Comparison of ENCODE assay signal across 9 mouse cellular contexts in genomic region chr15:79545496-79545895, GRCm38 (mm10). TPM values are rescaled to one million over a fixed set of nuclear protein-coding genes. Genes with fewer than 3 reads are reported as not detected.
DNase-seq lines count a peak whose midpoint lies in the region; ATAC-seq and TF ChIP-seq lines count a peak whose summit lies in the region.
"Had no signal": no experiment of that assay in that cellular context is flagged by ENCODE, and none has a peak within 500 bp of the region (broad histone marks: within the 10 kb centered on the region; RNA-seq: fewer than 3 reads in every experiment).

No protein-coding gene starts in this region.

- H3K9ac ChIP-seq in heart, embryonic 12.5 days, result peak overlapping the region; percentile 98
- H3K9ac ChIP-seq in forebrain, embryonic 15.5 days (replicated peaks), result peak overlapping the region; percentile 92
- peak overlapping the region; percentile 98 for H3K9ac ChIP-seq in liver, embryonic 16.5 days (ENCODE audit: low read depth, low read length)

- H3K4me3 ChIP-seq in heart, embryonic 12.5 days, result peak overlapping the region; percentile 91
- H3K4me3 ChIP-seq in E14TG2a.4 (replicated peaks; ENCODE audit: low read length), result peak overlapping the region; percentile 98
- H3K4me3 ChIP-seq in forebrain, embryonic 15.5 days, result peak overlapping the region; percentile 89
- H3K4me3 ChIP-seq in liver, embryonic 16.5 days (ENCODE audit: low read depth, low read length), result peak overlapping the region; percentile 92

- H3K9me3 ChIP-seq in heart, embryonic 12.5 days (replicated peaks), result no peaks in the 10 kb centered on the region
- H3K9me3 ChIP-seq in E14TG2a.4 (ENCODE audit: low read length), result no peaks in the 10 kb centered on the region
- no peaks in the 10 kb centered on the region for H3K9me3 ChIP-seq in forebrain, embryonic 15.5 days
- no peaks in the 10 kb centered on the region for H3K9me3 ChIP-seq in liver, embryonic 16.5 days (replicated peaks; ENCODE audit: control insufficient read depth, low read length)

- 0 out of 2 replicates have a peak, but pooled peaks cover 5% of the 10 kb centered on the region for H3K27me3 ChIP-seq in heart, embryonic 12.5 days (replicated peaks)
- no peaks in the 10 kb centered on the region for H3K27me3 ChIP-seq in E14TG2a.4 (ENCODE audit: insufficient read depth, low read length)
- no peaks in the 10 kb centered on the region for H3K27me3 ChIP-seq in forebrain, embryonic 15.5 days
- H3K27me3 ChIP-seq in liver, embryonic 16.5 days (ENCODE audit: control insufficient read depth, insufficient read depth, low read depth, low read length), result no peaks in the 10 kb centered on the region; the same call in 1 of the 2 replicates

- DNase-seq in heart, postnatal 10 days, result no peak
- DNase-seq in Muller cell, postnatal 12 days (ENCODE audit: inconsistent ontology term), result no peak
- DNase-seq in spleen, postnatal 36 days (ENCODE audit: low spot score in 2 of 2), result no peak
- no peak for DNase-seq in right cerebral cortex, postnatal 25 days

- ATAC-seq in heart, embryonic 12.5 days (ENCODE audit: insufficient number of reproducible peaks, low FRiP score), result no peak
- ATAC-seq in forebrain, embryonic 15.5 days (replicated peaks), result no peak
- ATAC-seq in liver, embryonic 16.5 days (ENCODE audit: low read depth), result no peak

- no peak for TF ChIP-seq CTCF in E14TG2a.4 (conservative IDR thresholded peaks at IDR 0.05; ENCODE audit: low read length)

- H3K4me2 ChIP-seq in heart, embryonic 12.5 days, result peak overlapping the region; percentile 89
- peak overlapping the region; percentile 65 for H3K4me2 ChIP-seq in forebrain, embryonic 15.5 days (replicated peaks)
- H3K4me2 ChIP-seq in liver, embryonic 16.5 days (ENCODE audit: low read depth, low read length), result peak overlapping the region; percentile 89

- intact Hi-C loops in heart, postnatal 10 days (cut with DNase I), result loop anchor here (2.0 kb wide), 1 partner anchor 17 kb away; no protein-coding TSS in a partner anchor

- 5% methylated on average over 3 of the region's 3 CpGs for WGBS in heart, embryonic 12.5 days
- 2% methylated on average over 3 of the region's 3 CpGs for WGBS in forebrain, embryonic 15.5 days
- WGBS in liver, embryonic 16.5 days (ENCODE audit: insufficient replicate concordance), result 3% methylated on average over 3 of the region's 3 CpGs

- H3K4me1 ChIP-seq in heart, embryonic 12.5 days (replicated peaks), result peaks cover 27% of the 10 kb centered on the region
- H3K4me1 ChIP-seq in E14TG2a.4 (replicated peaks; ENCODE audit: low read depth, low read length), result peaks cover 55% of the 10 kb centered on the region
- H3K4me1 ChIP-seq in forebrain, embryonic 15.5 days, result peaks cover 36% of the 10 kb centered on the region
- peaks cover 22% of the 10 kb centered on the region for H3K4me1 ChIP-seq in liver, embryonic 16.5 days (ENCODE audit: control insufficient read depth, low read depth, low read length)

- H3K36me3 ChIP-seq in heart, embryonic 12.5 days, result peaks cover 38% of the 10 kb centered on the region
- H3K36me3 ChIP-seq in E14TG2a.4 (ENCODE audit: insufficient read depth, low read length), result peaks cover 47% of the 10 kb centered on the region
- H3K36me3 ChIP-seq in forebrain, embryonic 15.5 days, result peaks cover 38% of the 10 kb centered on the region
- peaks cover 31% of the 10 kb centered on the region for H3K36me3 ChIP-seq in liver, embryonic 16.5 days (ENCODE audit: control insufficient read depth, insufficient read depth)

- H3K27ac ChIP-seq in heart, embryonic 12.5 days (ENCODE audit: poor library complexity, severe bottlenecking), result peak overlapping the region; percentile 98
- H3K27ac ChIP-seq in forebrain, embryonic 15.5 days (replicated peaks), result peak overlapping the region; percentile 97
- peak overlapping the region; percentile 98 for H3K27ac ChIP-seq in liver, embryonic 16.5 days (ENCODE audit: low read length)

RNA-seq across cellular contexts. Expression of gene Ddx17, which starts 1.0 kb away (rescaled TPM):
- polyA plus RNA-seq in heart, embryonic 12.5 days (2016; fragmentation: Nextera tagmentation; extraction: Ambion mirVana), result 37.1 and 39.9 TPM in 2 replicates
- 100 to 1,000 TPM; 186 to 188 TPM for total RNA-seq in heart, postnatal 10 days (2021)
- polyA plus RNA-seq in forebrain, embryonic 15.5 days (2015; fragmentation: Nextera tagmentation; extraction: Ambion mirVana), result 60.1 and 63.7 TPM in 2 replicates
- polyA plus RNA-seq in liver, embryonic 16.5 days (2015; fragmentation: Nextera tagmentation; extraction: Ambion mirVana), result 11.3 TPM in 2 replicates

RNA-seq across cellular contexts. Expression of gene Kdelr3, which starts 29.3 kb away (rescaled TPM):
- polyA plus RNA-seq in heart, embryonic 12.5 days (2016; fragmentation: Nextera tagmentation; extraction: Ambion mirVana), result 49.6 and 51.9 TPM in 2 replicates
- total RNA-seq in heart, postnatal 10 days (2021), result 10 to 100 TPM; 21.4 to 24.2 TPM
- polyA plus RNA-seq in forebrain, embryonic 15.5 days (2015; fragmentation: Nextera tagmentation; extraction: Ambion mirVana), result 5.1 and 5.3 TPM in 2 replicates
- polyA plus RNA-seq in liver, embryonic 16.5 days (2015; fragmentation: Nextera tagmentation; extraction: Ambion mirVana), result 5.0 and 5.2 TPM in 2 replicates

RNA-seq across cellular contexts. Expression of gene Kcnj4, which starts 40.5 kb away (rescaled TPM):
- 0.14 and 0.41 TPM in 2 replicates for polyA plus RNA-seq in heart, embryonic 12.5 days (2016; fragmentation: Nextera tagmentation; extraction: Ambion mirVana)
- under 1 TPM; 0.27 to 0.31 TPM for total RNA-seq in heart, postnatal 10 days (2021)
- 0.20 and 0.33 TPM in 2 replicates for polyA plus RNA-seq in forebrain, embryonic 15.5 days (2015; fragmentation: Nextera tagmentation; extraction: Ambion mirVana)
- polyA plus RNA-seq in liver, embryonic 16.5 days (2015; fragmentation: Nextera tagmentation; extraction: Ambion mirVana), result not detected in 2 replicates
- polyA plus RNA-seq: gonadal fat pad, adult 2 months had no signal

RNA-seq across cellular contexts. Expression of gene Dmc1, which starts 59.4 kb away (rescaled TPM):
- 1.5 and 1.8 TPM in 2 replicates for polyA plus RNA-seq in heart, embryonic 12.5 days (2016; fragmentation: Nextera tagmentation; extraction: Ambion mirVana)
- total RNA-seq in heart, postnatal 10 days (2021), result 1 to 10 TPM in 1 of 2 experiments, under 1 TPM in 1; 0.69 to 1.2 TPM
- 0.59 and 0.67 TPM in 2 replicates for polyA plus RNA-seq in forebrain, embryonic 15.5 days (2015; fragmentation: Nextera tagmentation; extraction: Ambion mirVana)
- 0.25 and 0.26 TPM in 2 replicates for polyA plus RNA-seq in liver, embryonic 16.5 days (2015; fragmentation: Nextera tagmentation; extraction: Ambion mirVana)
